Mouse (Mus musculus) lung, postnatal 0 days (tissue): ENCODE data around the gene Ppp1r9b. TPM values are rescaled to one million over a fixed set of nuclear protein-coding genes. Genes with fewer than 3 reads are reported as not detected.

Experiments
- ATAC-seq: fragments of 200-750 bp; cut with Nextera tagmentation; 2 replicates; pipeline ENCODE4 v1.8.0; 2017; ENCODE audit warnings: moderate library complexity
- DNase-seq: peaks from one replicate; pipeline ENCODE4 v3.0.0-alpha.2; 2016; ENCODE audit warnings: low spot score
- H3K27ac ChIP-seq: fragments of 300-500 bp; sonication (generic); 2 replicates; pipeline ENCODE4 v1.5.1; 2014; ENCODE audit warnings: antibody characterized with exemption, mild to moderate bottlenecking, low read length, mixed read lengths
- H3K27me3 ChIP-seq: fragments of 300-500 bp; sonication (generic); replicated peaks from 2 replicates; pipeline ENCODE4 v1.6.1; 2014; ENCODE audit warnings: low read length, mixed read lengths; ENCODE audit not compliant: insufficient read depth
- H3K36me3 ChIP-seq: fragments of 300-500 bp; sonication (generic); 2 replicates; pipeline ENCODE4 v1.6.1; 2014; ENCODE audit warnings: low read length, mixed read lengths; ENCODE audit not compliant: insufficient read depth
- H3K4me1 ChIP-seq: fragments of 300-500 bp; sonication (generic); 2 replicates; pipeline ENCODE4 v1.6.1; 2014; ENCODE audit warnings: antibody characterized with exemption, low read depth, low read length, mixed read lengths; ENCODE audit not compliant: insufficient read depth
- H3K4me2 ChIP-seq: fragments of 300-500 bp; sonication (generic); replicated peaks from 2 replicates; pipeline ENCODE4 v1.6.1; 2014; ENCODE audit warnings: low read depth, mild to moderate bottlenecking, low read length, moderate library complexity, mixed read lengths
- H3K4me3 ChIP-seq: fragments of 300-500 bp; sonication (generic); 2 replicates; pipeline ENCODE4 v1.5.1; 2014; ENCODE audit warnings: low read depth, low read length
- H3K9ac ChIP-seq: fragments of 300-500 bp; sonication (generic); replicated peaks from 2 replicates; pipeline ENCODE4 v1.6.1; 2014; ENCODE audit warnings: low read depth, mild to moderate bottlenecking
- H3K9me3 ChIP-seq: fragments of 300-500 bp; sonication (generic); 2 replicates; pipeline ENCODE4 v1.6.1; 2016; ENCODE audit warnings: low read length, mixed read lengths
- CTCF ChIP-seq: IDR thresholded peaks from 2 replicates; pipeline ENCODE4 v1.5.1; 2016; ENCODE audit warnings: antibody characterized with exemption, mild to moderate bottlenecking
- EP300 ChIP-seq: IDR thresholded peaks from 2 replicates; pipeline ENCODE4 v1.6.1; 2016; ENCODE audit warnings: antibody characterized with exemption, mild to moderate bottlenecking, control low read depth
- WGBS: fragments of 180-500 bp; shearing (Covaris S2); extraction: QIAGEN DNeasy Blood & Tissue Kit; methylation state at CpG from one replicate; pipeline ENCODE4 v1.1.7; 2014; 5-methylcytosine and 5-hydroxymethylcytosine counted together
- polyA plus RNA-seq: library from polyadenylated mRNA; unstranded; fragments of >200 nt; fragmentation: Nextera tagmentation; extraction: Ambion mirVana; gene quantifications from 2 replicates; pipeline ENCODE4 v1.2.1, GENCODE M21; 2015

The Ppp1r9b gene
- polyA plus RNA-seq, 1 experiment from 2014 or later, result 9.8 TPM

GRCm38 (mm10) chr11:95022237-95022992, 31.6 kb downstream of the Ppp1r9b start:
- ATAC-seq (no peak), DNase-seq (no peak)
- no peaks in the 10 kb centered on the region for H3K4me1 ChIP-seq
- no peak overlapping the region for H3K27ac ChIP-seq
- H3K27me3 ChIP-seq, result no peaks in the 10 kb centered on the region
- H3K4me3 ChIP-seq, result no peak overlapping the region
- 78% methylated on average over 10 of the region's 10 CpGs for WGBS
- no peaks in the 10 kb centered on the region; the same call in 1 of the 2 replicates for H3K36me3 ChIP-seq
- no peak overlapping the region for H3K4me2 ChIP-seq
- H3K9me3 ChIP-seq, result no peaks in the 10 kb centered on the region
- no peak overlapping the region for H3K9ac ChIP-seq
- TF ChIP-seq EP300, result no peak
- TF ChIP-seq CTCF, result peak; percentile 63

GRCm38 (mm10) chr11:95023481-95023880, 32.6 kb downstream of the Ppp1r9b start:
- no peak for TF ChIP-seq CTCF
- TF ChIP-seq EP300, result no peak
- Histone ChIP-seq H3K4me2 (no peak overlapping the region), H3K36me3 (no peaks in the 10 kb centered on the region; the same call in 1 of the 2 replicates), H3K4me3 (no peak overlapping the region), H3K27me3 (no peaks in the 10 kb centered on the region), H3K9me3 (no peaks in the 10 kb centered on the region), H3K27ac (no peak overlapping the region), H3K9ac (no peak overlapping the region), H3K4me1 (no peaks in the 10 kb centered on the region)
- 90% methylated on average over 9 of the region's 9 CpGs for WGBS
- ATAC-seq, result no peak
- DNase-seq, result no peak

DNA sequence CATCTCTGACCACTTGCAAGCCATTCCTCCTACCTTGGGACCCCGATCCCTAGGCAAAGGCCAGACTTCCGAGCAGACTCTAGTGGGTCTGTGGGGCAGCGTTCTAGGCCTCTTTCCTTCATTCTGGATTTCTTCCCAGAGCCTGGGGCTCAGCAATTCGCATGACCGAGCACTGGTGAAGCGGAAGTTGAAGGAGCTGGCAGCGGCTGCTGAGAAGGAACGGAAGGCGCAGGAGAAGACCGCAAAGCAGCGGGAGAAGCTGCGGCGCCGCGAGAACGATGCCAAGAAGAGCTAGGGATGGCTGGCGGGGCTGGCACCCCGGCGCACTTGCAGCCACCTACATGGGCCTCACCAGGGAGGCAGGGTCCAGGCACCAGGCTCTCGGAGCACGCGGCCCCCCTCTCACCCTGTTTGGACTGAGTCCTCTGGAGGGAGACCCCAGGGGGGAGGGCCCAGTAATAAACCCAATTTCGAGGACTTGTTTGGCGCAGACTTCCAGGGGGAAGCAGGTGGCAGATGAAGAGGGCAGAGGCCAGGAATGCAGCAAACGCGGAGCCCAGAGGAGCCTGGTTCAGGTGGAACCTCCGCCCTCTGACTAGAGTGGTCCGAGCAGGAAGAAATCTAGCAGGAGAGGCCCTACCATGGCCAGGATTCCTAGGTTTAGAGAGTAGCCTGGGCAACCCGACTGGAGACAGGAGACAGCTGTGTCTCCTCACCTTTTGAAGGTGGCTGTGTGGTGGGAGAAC, 33.8 kb downstream of the Ppp1r9b start:
- Histone ChIP-seq H3K9ac (no peak overlapping the region), H3K36me3 (no peaks in the 10 kb centered on the region; the same call in none of the 2 replicates), H3K27me3 (no peaks in the 10 kb centered on the region), H3K27ac (0 out of 2 replicates have a peak overlapping the region, but pooled peaks have one; percentile 26), H3K4me1 (no peaks in the 10 kb centered on the region), H3K4me3 (no peak overlapping the region), H3K4me2 (no peak overlapping the region), H3K9me3 (no peaks in the 10 kb centered on the region)
- TF ChIP-seq CTCF (no peak), EP300 (no peak)
- DNase-seq (no peak), ATAC-seq (peak; percentile 25)
- 51% methylated on average over 29 of the region's 29 CpGs for WGBS

DNA sequence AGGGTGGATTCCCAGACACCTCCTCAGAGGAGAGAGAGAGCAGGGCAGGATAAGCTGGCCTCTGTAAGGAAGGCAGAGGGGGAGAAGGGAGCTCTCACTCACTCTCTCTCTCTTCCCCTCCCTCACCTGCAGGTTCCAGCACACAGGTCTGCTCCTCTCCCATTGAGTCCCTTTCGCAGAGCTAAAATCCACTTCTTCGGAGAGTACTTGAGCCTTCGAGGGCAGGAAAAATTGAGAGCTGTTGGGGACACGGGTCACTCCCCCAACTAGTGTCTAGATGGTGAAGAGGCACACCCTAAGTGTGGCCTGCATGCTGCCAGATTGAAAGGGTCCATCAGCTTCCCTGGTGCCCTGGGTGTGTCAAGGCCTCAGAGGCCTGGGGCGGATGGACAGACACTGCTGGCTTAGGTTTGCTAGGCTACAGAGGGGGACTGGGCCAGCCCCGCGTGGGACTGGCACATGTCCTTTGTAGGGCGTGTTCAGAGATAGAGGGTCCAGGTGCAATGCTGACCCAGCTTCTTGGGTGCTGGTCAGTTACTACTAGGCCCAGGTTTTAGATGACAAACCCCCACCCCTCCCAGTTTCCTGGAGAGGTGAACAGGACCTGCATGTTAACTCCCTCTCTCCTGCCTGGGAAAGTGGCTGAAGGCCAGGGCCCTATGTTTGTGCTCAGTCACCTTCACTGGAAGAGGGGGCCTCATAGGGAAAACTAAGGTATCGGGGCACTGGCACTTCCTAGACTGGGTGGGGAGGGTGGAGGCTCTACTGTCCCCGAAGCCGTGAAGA, 34.6 kb downstream of the Ppp1r9b start:
- Histone ChIP-seq H3K9ac (no peak overlapping the region), H3K4me2 (no peak overlapping the region), H3K4me1 (no peaks in the 10 kb centered on the region), H3K36me3 (no peaks in the 10 kb centered on the region; the same call in none of the 2 replicates), H3K27ac (0 out of 2 replicates have a peak overlapping the region, but pooled peaks have one; percentile 27), H3K27me3 (no peaks in the 10 kb centered on the region), H3K4me3 (no peak overlapping the region), H3K9me3 (no peaks in the 10 kb centered on the region)
- DNase-seq, result peak; percentile 74
- WGBS, result 67% methylated on average over 11 of the region's 11 CpGs
- TF ChIP-seq CTCF (no peak), EP300 (no peak)
- peak; percentile 57 for ATAC-seq

DNA sequence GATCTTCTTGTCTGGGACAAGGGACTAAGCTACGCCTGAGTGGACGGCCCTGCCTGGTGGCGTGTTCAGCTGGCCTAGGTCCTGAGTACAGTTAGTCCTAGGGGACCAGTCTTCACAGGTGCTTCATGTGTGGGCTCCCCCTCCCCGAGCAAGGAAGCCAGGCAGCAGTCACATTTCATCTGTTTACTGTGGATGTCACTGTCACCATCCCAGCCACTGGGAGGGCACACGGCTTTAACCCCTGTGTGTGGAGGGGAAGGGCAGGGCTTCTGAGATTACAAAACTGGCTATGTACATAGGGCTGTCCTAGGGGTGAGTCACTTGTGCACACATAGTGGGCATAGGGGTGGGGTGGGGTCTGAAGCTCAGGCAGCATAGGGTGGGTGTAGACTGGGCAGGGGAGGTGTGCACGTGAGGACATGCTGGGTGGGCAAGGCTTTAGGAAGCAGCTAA, 35.3 kb downstream of the Ppp1r9b start:
- no peaks in the 10 kb centered on the region for H3K9me3 ChIP-seq
- DNase-seq (no peak), ATAC-seq (peak; percentile 45)
- H3K9ac ChIP-seq, result no peak overlapping the region
- 0 out of 2 replicates have a peak overlapping the region, but pooled peaks have one; percentile 27 for H3K27ac ChIP-seq
- 41% methylated on average over 6 of the region's 6 CpGs for WGBS
- no peaks in the 10 kb centered on the region for H3K4me1 ChIP-seq
- no peak for TF ChIP-seq CTCF
- TF ChIP-seq EP300, result no peak
- no peak overlapping the region for H3K4me2 ChIP-seq
- H3K36me3 ChIP-seq, result no peaks in the 10 kb centered on the region; the same call in none of the 2 replicates
- H3K4me3 ChIP-seq, result no peak overlapping the region
- no peaks in the 10 kb centered on the region for H3K27me3 ChIP-seq
